Mouse (Mus musculus): ENCODE data around the gene Gp1ba.

DNA sequence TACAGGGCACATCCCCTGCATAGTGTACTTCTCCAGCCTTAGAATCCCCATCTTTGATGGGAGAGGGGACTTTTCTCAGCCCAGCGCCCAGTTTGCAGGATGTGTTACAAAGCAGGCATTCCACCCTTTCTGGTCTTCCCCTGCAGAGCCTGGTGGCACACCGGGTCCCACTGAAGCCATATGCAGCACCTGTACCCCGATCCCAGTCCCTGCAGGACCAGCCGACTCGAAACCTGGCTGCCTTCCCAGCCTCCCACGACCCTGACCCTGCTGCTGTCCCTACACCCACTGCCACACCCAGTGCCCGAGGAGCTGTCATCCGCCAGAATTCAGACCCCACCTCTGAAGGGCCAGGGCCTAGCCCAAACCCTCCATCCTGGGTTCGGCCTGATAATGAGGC, 31.3 kb upstream of the Gp1ba start:
- TF ChIP-seq CTCF (IDR thresholded peaks at IDR 0.05; ENCODE audit: insufficient read depth, low read depth, low read length) (no peak), POLR2A (IDR thresholded peaks at IDR 0.05; ENCODE audit: insufficient read depth, low read depth, low read length) (no peak)
